Mouse (Mus musculus) ES-E14 (cell line): ENCODE measurements at regions not wholly inside any gene's neighbourhood (a gene's known extent, or its start where the extent isn't known, plus 50 kb on each side); places are given as distances from the start of the nearest gene placed in this dataset.

Source experiments
- CHD2 ChIP-seq: IDR thresholded peaks from 2 replicates; pipeline ENCODE4 v1.6.1; 2014; ENCODE audit warnings: mild to moderate bottlenecking, low read depth, low read length, inconsistent platforms
- HCFC1 ChIP-seq: IDR thresholded peaks from 2 replicates; pipeline ENCODE4 v1.6.1; 2012; ENCODE audit warnings: low read length, inconsistent platforms, borderline replicate concordance; ENCODE audit not compliant: insufficient read depth

DNA sequence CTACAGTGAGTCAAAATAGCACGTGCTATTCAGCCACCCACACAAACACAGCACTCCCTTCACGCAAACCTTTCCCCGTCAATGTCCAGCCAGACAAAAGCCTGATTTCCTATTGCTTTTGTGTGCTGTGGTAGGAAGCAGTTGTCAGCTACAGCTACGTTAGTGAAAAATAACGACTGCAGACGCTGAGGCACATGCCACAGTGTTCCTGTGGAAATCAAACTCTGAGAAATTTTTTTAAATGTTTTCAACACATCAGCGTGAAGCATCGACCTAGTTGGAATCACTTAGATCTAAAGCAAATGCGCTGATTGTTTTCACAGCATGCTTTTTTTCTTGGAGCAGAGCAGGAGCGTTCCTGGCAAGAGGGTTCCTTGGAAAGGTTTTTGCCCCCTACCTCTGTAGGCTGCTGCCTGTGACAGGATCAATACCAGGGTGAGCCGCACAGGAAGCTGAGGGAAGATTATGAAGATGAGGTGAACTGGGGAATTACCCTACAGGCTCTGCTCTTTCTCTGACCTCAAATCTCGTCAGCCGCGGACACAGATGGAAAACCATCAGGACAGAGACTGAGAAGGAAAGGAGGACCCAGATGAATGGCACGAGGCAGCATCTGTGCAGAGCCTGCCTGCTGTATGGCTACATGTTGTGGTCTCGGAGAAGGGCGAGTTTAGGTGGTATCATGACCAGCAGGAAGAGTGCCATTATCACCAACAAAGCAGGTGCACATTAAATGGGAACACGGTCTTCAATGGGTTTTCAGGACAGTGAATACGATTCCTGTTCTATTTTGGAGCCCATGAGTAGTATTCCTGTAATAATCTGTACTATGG, 136.2 kb upstream of the Vps41 start:
- TF ChIP-seq HCFC1, result no peak
- no peak for TF ChIP-seq CHD2
